Mouse (Mus musculus): ENCODE results near the gene Jade2. TPM values are rescaled to one million over a fixed set of nuclear protein-coding genes. Genes with fewer than 3 reads are reported as not detected.

Jade2 gene
- total RNA-seq (2014; rRNA removed) = 1.9 and 3.3 TPM in 2 replicates
- 0.34 and 0.56 TPM in 2 replicates for polyA plus RNA-seq (2015; fragmentation: Nextera tagmentation; extraction: Ambion mirVana)

DNA sequence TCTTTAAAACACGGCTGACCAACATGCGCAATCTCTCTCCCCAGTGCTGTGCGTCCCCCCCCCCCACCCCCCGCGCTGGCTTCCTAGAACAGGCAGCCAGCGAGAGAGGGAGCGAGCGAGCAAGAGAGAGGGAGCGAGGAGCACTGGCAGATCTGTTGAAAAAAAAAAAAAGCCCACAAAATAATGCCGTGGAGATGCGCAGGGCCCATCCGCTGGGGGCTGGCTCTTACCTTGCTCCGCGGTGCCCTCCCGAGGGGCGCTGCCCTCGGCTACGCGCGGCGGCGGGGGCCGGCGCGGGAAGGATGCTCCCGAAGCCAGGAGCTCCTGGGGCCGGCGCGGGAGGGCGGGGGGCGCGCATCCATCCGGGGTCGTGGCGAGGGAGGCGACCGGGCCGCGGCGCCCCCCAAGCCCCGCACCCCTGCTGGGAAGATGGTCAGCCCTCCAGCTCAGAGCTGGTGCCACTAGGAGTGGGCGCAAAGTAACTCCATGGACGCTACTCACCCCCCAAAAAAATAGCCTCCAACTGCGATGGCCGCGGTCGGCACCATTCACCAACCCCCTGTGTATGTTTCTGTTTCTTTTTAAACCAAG is at the start of gene Jade2:
Gene Jade2 (minus strand): TSS at position 573 of the 591 bp plus-strand sequence.
- Histone ChIP-seq H3K36me3 (ENCODE audit: insufficient read depth) (no peaks in the 10 kb centered on the region), H3K4me3 (ENCODE audit: low read depth, low read length) (peak within 1 kb of the TSS; percentile 63), H3K9ac (peak within 1 kb of the TSS; percentile 70), H3K27ac (ENCODE audit: low read depth, low read length) (peak within 1 kb of the TSS; percentile 77), H3K4me1 (ENCODE audit: insufficient read depth) (no peaks in the 10 kb centered on the region), H3K27me3 (ENCODE audit: insufficient read depth, low read length) (0 out of 2 replicates have a peak, but pooled peaks cover 3% of the 10 kb centered on the region), H3K4me2 (ENCODE audit: low read depth) (peak within 1 kb of the TSS; percentile 99), H3K9me3 (ENCODE audit: low read length) (no peaks in the 10 kb centered on the region)
- under 1% methylated on average over 43 of the region's 47 CpGs for WGBS
- DNase-seq (peak; percentile 67), ATAC-seq (peak; percentile 21)
- no peak for TF ChIP-seq CTCF (IDR thresholded peaks at IDR 0.05; ENCODE audit: low read depth)

DNA sequence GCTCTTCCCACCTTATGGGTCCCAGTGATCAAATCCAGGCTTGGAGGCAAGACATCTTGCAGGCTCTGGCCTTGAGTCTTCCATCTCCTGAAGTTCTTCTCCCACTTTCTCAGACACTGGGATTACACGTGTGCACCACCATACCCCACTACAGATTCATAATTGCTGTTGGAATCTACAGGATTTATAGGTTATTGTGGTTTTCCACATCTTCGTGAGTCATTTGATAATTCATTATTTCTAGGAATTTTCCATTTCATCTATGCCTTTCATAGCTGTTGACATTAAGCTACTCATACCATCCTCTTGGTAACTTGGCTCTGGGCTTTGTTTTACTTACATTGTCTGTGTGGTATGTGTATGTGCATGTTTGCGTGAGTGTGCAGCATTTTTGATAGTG is 46.8 kb upstream of the Jade2 start:
- DNase-seq (no peak), ATAC-seq (no peak)
- no peaks in the 10 kb centered on the region for H3K9me3 ChIP-seq (ENCODE audit: low read length)
- H3K9ac ChIP-seq = no peak overlapping the region
- TF ChIP-seq CTCF (IDR thresholded peaks at IDR 0.05; ENCODE audit: low read depth) = no peak
- H3K36me3 ChIP-seq (ENCODE audit: insufficient read depth) = no peaks in the 10 kb centered on the region
- no peak overlapping the region for H3K27ac ChIP-seq (ENCODE audit: low read depth, low read length)
- H3K4me1 ChIP-seq (ENCODE audit: insufficient read depth) = no peaks in the 10 kb centered on the region
- H3K4me2 ChIP-seq (ENCODE audit: low read depth) = no peak overlapping the region
- no peaks in the 10 kb centered on the region for H3K27me3 ChIP-seq (ENCODE audit: insufficient read depth, low read length)
- WGBS = 91% methylated on average over 3 of the region's 3 CpGs
- H3K4me3 ChIP-seq (ENCODE audit: low read depth, low read length) = no peak overlapping the region

DNA sequence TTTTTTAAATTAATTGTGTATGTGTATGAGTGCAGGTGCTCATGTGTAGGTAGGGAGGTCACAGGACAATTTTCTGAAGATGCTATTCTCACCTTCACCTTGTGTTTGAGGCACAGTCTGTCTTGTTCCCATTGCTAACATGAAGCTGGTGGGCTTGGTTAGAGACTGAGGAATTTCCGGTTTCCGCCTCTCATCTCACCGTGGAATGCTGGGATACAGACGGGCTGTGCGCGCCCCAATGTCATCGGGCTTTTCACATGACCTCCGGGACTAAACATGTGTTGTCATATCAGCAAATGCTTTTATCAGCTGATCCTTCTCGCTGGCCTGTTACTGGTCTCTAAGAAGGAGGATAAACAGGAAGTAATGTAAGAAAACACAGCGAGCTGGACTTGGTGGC is 42.2 kb upstream of the Jade2 start:
- TF ChIP-seq CTCF (IDR thresholded peaks at IDR 0.05; ENCODE audit: low read depth) = no peak
- H3K9me3 ChIP-seq (ENCODE audit: low read length) = no peaks in the 10 kb centered on the region
- no peaks in the 10 kb centered on the region for H3K4me1 ChIP-seq (ENCODE audit: insufficient read depth)
- H3K9ac ChIP-seq = no peak overlapping the region
- H3K4me3 ChIP-seq (ENCODE audit: low read depth, low read length) = no peak overlapping the region
- H3K27me3 ChIP-seq (ENCODE audit: insufficient read depth, low read length) = no peaks in the 10 kb centered on the region
- H3K27ac ChIP-seq (ENCODE audit: low read depth, low read length) = no peak overlapping the region
- DNase-seq (no peak), ATAC-seq (no peak)
- no peaks in the 10 kb centered on the region for H3K36me3 ChIP-seq (ENCODE audit: insufficient read depth)
- no peak overlapping the region for H3K4me2 ChIP-seq (ENCODE audit: low read depth)
- whole genome bisulfite sequencing = 92% methylated on average over 10 of the region's 10 CpGs

DNA sequence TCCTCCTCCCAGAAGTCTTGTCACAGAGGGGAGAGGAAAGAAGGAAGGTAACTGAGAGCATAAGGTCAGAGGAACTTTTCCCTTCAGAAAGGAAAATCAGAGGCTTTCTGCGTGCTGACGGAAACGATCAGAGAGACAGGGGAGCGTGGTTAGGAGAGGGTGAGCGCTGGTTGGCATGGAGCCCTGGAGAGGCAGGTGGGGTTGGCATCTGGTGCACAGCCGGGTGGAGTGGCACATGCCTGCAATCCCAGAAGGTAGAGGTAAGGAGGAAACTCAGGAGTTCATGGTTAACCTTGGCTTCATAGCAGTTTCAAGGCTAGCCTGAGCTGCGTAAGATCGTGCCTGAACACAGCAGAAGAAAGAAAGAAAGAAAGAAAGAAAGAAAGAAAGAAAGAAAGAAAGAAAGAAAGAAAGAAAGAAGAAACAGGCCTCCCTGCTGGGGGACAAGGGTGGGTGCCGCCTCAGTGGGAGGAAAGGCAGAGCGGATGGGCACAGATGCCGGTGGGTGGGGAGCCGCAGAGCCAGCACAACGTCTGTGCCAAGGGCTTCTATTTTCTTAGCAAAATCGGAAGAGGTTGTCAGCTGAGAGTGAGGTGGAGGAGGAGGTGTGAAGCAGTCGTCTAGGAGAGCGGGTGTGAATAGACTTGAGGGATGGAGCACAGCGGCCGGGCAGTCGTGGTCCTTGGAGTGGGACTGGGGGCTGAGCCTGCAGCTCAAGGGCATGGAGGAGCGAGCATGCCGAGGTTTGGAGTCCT is 41.0 kb upstream of the Jade2 start:
- 59% methylated on average over 21 of the region's 21 CpGs for WGBS
- H3K4me3 ChIP-seq (ENCODE audit: low read depth, low read length) = no peak overlapping the region
- no peaks in the 10 kb centered on the region for H3K9me3 ChIP-seq (ENCODE audit: low read length)
- H3K4me1 ChIP-seq (ENCODE audit: insufficient read depth) = no peaks in the 10 kb centered on the region
- H3K36me3 ChIP-seq (ENCODE audit: insufficient read depth) = no peaks in the 10 kb centered on the region
- DNase-seq (no peak), ATAC-seq (peak; percentile 45; the same call in 1 of the 2 replicates)
- TF ChIP-seq CTCF (IDR thresholded peaks at IDR 0.05; ENCODE audit: low read depth) = no peak
- no peaks in the 10 kb centered on the region for H3K27me3 ChIP-seq (ENCODE audit: insufficient read depth, low read length)
- H3K4me2 ChIP-seq (ENCODE audit: low read depth) = no peak overlapping the region
- H3K9ac ChIP-seq = no peak overlapping the region
- no peak overlapping the region for H3K27ac ChIP-seq (ENCODE audit: low read depth, low read length)

DNA sequence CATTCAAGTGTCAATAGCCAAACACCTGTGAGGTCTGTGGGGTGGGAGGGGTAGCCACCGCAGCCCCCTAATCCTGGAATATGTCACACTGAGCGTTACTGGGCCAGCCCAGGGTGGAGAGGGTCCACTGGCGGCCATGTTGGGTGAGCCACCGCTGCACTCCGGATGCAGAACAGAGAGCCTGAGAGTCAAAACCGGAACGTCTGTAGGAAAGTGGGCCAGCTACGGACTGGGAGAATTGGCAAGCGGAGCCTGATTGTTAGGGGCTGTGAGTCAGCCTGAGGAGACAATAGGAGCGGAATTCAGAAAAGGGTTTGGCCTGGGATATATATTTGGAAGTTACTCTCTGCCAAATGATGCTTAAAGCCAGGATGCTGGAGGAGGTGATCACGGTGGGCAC is 39.9 kb upstream of the Jade2 start:
- ATAC-seq (no peak), DNase-seq (no peak)
- Histone ChIP-seq H3K4me1 (ENCODE audit: insufficient read depth) (no peaks in the 10 kb centered on the region), H3K36me3 (ENCODE audit: insufficient read depth) (no peaks in the 10 kb centered on the region), H3K4me2 (ENCODE audit: low read depth) (no peak overlapping the region), H3K27ac (ENCODE audit: low read depth, low read length) (no peak overlapping the region), H3K9me3 (ENCODE audit: low read length) (no peaks in the 10 kb centered on the region), H3K27me3 (ENCODE audit: insufficient read depth, low read length) (no peaks in the 10 kb centered on the region), H3K4me3 (ENCODE audit: low read depth, low read length) (no peak overlapping the region), H3K9ac (no peak overlapping the region)
- 77% methylated on average over 11 of the region's 11 CpGs for WGBS
- TF ChIP-seq CTCF (IDR thresholded peaks at IDR 0.05; ENCODE audit: low read depth) = no peak

DNA sequence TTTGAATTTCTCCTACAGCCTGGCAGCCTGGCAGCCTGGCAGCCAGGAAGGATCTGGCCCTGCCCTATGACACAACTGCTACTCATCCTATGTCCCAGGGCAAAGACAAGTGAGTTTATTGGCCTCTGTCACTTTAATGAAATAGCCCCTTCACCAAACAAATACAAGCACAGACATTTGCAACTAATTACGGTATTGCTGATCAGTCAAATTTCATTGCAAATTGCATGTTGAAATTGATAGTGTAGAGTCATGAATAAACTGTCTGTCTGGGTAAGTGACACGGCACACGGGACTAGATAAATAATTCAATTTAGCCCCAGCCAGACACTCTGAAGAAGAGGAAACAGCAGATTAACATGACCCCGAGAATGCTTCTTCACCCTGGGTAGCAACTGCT is 38.6 kb upstream of the Jade2 start:
- DNase-seq = no peak
- Histone ChIP-seq H3K4me1 (ENCODE audit: insufficient read depth) (no peaks in the 10 kb centered on the region), H3K27me3 (ENCODE audit: insufficient read depth, low read length) (no peaks in the 10 kb centered on the region), H3K27ac (ENCODE audit: low read depth, low read length) (no peak overlapping the region), H3K4me2 (ENCODE audit: low read depth) (no peak overlapping the region), H3K9ac (no peak overlapping the region), H3K4me3 (ENCODE audit: low read depth, low read length) (no peak overlapping the region), H3K9me3 (ENCODE audit: low read length) (no peaks in the 10 kb centered on the region), H3K36me3 (ENCODE audit: insufficient read depth) (no peaks in the 10 kb centered on the region)
- TF ChIP-seq CTCF (IDR thresholded peaks at IDR 0.05; ENCODE audit: low read depth) = no peak
- ATAC-seq = no peak
- WGBS = 44% methylated on average over 4 of the region's 4 CpGs

DNA sequence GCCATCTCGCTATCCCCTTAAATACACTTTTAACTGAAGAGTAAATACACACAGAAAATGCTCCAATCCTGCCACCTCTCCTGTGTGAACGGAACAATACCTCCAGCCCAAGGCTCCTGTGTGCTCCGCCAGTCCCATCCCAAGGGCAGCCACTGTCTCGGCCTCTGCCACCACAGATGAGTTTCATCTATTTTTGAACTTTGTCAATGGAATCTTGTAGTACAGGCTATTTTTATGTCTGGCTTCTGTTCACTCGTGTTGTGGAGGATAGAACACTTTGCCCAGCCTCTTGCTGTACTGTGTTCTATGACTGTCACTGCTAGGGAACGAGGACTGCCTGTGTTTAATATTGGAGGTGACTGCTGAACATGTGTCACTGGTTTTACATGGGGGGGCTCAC is 28.2 kb upstream of the Jade2 start:
- H3K4me3 ChIP-seq (ENCODE audit: low read depth, low read length) = no peak overlapping the region
- no peak overlapping the region for H3K4me2 ChIP-seq (ENCODE audit: low read depth)
- H3K27me3 ChIP-seq (ENCODE audit: insufficient read depth, low read length) = no peaks in the 10 kb centered on the region
- no peak overlapping the region for H3K27ac ChIP-seq (ENCODE audit: low read depth, low read length)
- no peak for TF ChIP-seq CTCF (IDR thresholded peaks at IDR 0.05; ENCODE audit: low read depth)
- no peaks in the 10 kb centered on the region for H3K4me1 ChIP-seq (ENCODE audit: insufficient read depth)
- no peaks in the 10 kb centered on the region for H3K9me3 ChIP-seq (ENCODE audit: low read length)
- no peak for DNase-seq
- no peak overlapping the region for H3K9ac ChIP-seq
- 80% methylated on average over 6 of the region's 6 CpGs for WGBS
- H3K36me3 ChIP-seq (ENCODE audit: insufficient read depth) = no peaks in the 10 kb centered on the region
- ATAC-seq = no peak

Measured in forebrain, postnatal 0 days (tissue).